Mouse (Mus musculus) regulatory T cell (primary cell): Measurements from ENCODE around the gene Pomt1.

Source experiments
- in situ Hi-C: fragments of 300-600 bp; cut with MboI, MseI; formaldehyde crosslinking; loops from one replicate; pipeline ENCODE4 v1.15.1; 2025; ENCODE audit warnings: high pct_unique_total_duplicates

Pomt1 gene

GRCm38 (mm10) chr2:32235886-32236759 lies at the start of gene Pomt1:
Pomt1 (plus strand) TSS chr2:32236590.
- in situ Hi-C loops = no loop called here

GRCm38 (mm10) chr2:32187019-32187551 lies 49.3 kb upstream of the Pomt1 start:
- in situ Hi-C loops = no loop called here

DNA sequence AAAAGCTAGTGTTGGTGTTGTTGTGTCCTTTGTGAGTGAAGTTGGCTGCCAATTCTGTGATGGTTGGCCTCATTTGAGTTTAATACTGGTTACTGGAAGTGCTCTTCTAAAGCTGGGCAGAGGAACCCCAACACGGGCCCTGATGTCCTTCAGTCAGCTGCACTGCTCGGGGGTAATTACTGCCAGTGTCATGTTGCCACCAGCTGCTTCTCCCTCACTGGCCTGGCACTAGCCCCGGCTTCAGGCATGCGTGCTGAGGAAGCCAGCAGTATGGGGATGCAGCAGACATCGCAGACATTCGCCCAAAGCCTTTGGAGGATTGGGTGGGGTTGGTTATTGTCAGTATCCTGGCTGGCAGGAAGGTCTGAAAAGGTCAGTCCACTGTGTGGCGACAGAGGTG lies 48.7 kb upstream of the Pomt1 start:
- in situ Hi-C loops = no loop called here

GRCm38 (mm10) chr2:32189060-32189681 lies 47.2 kb upstream of the Pomt1 start:
- in situ Hi-C loops = no loop called here

DNA sequence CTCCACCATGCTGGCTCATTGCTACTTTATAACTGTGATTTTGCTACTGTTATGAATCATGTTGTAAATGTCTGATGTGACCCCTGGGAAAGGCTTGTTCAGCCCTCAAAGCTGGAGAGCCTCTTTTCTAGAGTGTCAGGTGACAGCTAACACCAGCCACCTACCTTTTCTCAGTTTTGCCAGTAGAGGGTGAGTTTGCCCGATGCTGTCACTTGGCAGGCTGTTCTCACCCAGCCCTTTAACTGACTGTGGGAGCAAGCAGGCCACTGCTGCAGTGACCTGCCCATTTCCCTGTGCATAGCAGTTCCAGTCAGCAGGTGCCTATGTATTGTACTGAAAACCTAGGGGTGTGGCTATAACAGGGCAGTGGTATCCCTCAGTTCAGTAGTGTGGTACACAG lies 45.8 kb upstream of the Pomt1 start:
- in situ Hi-C loops = loop anchor here (5.0 kb wide), 1 partner anchor 58 kb away; no protein-coding TSS in a partner anchor

GRCm38 (mm10) chr2:32191872-32192507 lies 44.4 kb upstream of the Pomt1 start:
- in situ Hi-C loops = loop anchor here (5.0 kb wide), 1 partner anchor 60 kb away; no protein-coding TSS in a partner anchor

GRCm38 (mm10) chr2:32198977-32199376 lies 37.4 kb upstream of the Pomt1 start:
- in situ Hi-C loops = no loop called here

- in situ Hi-C loops = no loop called here
Measured at GRCm38 (mm10) chr2:32200033-32200432, 36.4 kb upstream of the Pomt1 start.

DNA sequence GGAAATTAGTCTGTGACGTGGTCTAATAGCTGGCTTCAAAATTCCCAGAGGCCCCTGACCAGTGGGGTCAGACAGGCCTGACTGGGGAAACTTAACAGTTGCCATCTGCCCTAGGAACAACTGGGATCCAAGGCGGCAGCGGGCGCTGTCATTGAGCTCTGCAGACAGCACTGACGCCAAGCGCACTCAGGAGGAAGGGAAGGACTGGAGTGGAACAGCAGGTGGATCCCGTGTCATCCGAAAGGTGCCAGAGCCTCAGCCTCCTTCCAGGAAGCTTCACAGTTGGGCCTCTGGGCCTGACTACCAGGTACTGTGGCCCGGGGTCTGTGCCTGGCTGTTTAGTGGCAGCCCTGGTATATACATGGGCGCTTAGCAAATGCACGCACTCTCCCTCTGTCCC lies 35.7 kb upstream of the Pomt1 start:
- in situ Hi-C loops = no loop called here

DNA sequence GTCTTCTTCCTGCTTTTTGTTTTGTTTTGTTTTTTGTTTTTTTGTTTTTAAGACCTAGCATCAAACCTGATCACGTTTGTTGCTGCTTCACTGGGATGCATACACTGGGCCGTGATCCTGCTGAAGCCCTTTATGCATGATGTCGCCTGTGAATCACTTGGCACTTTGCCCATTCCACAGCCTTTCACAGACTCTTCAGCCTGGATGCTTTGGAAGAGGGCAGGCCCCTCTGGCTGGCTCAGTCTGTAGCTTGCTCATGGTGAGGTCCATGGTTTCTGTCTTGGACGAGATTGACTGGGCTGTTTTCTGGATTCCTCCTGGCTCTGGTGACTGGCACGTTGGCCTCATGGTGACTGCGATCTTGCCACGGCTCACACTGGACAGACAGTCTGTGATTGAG lies 34.9 kb upstream of the Pomt1 start:
- in situ Hi-C loops = no loop called here

- in situ Hi-C loops = no loop called here
Measured at GRCm38 (mm10) chr2:32203853-32204252, 32.5 kb upstream of the Pomt1 start.

- in situ Hi-C loops = no loop called here
Measured at GRCm38 (mm10) chr2:32207682-32208081, 28.7 kb upstream of the Pomt1 start.

DNA sequence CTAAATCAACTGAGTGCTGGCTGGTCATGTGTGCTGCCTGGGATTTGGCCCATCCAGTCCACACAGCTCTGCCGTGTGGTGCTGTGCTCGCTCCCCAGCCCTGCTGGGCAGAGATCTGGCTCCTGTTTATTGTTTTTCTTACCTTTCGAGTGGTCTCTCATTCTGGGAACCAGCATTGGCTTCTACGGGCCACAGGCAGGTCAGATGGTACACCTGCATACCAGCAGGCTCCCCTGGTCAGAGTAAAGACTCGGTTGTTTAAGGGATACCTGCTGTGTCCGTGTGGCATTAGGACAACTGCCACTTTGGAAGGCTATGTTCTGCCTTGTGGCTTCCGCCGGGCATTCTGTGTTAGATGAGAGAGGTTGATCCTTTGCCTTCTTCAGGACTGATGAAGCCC lies 24.7 kb upstream of the Pomt1 start:
- in situ Hi-C loops = no loop called here

DNA sequence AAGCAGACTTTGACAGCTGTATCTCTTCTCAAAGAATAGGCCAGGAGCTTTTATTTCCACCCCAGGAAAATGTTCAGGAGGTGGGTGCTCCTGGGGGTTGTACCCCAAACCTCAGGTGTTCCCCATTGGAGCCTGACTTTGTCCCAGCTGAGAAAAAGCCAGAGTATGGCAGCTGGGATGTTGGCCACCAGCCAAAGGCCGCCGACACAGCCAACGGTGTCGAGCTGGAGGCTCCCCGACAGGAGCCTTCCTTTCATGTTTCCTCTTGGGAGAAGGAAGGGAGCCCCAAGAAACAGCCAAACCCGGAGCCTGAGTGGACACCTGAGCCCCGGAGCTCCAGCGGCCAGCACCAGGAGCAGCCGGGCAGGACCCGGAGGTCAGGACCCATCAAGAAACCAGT lies 23.4 kb upstream of the Pomt1 start:
- in situ Hi-C loops = no loop called here

GRCm38 (mm10) chr2:32215576-32215975 lies 20.8 kb upstream of the Pomt1 start:
- in situ Hi-C loops = no loop called here

- in situ Hi-C loops = no loop called here
Measured at GRCm38 (mm10) chr2:32216506-32216905, 19.9 kb upstream of the Pomt1 start.

GRCm38 (mm10) chr2:32217656-32218055 lies 18.7 kb upstream of the Pomt1 start:
- in situ Hi-C loops = no loop called here

- in situ Hi-C loops = no loop called here
Measured at GRCm38 (mm10) chr2:32218113-32218512, 18.3 kb upstream of the Pomt1 start.

DNA sequence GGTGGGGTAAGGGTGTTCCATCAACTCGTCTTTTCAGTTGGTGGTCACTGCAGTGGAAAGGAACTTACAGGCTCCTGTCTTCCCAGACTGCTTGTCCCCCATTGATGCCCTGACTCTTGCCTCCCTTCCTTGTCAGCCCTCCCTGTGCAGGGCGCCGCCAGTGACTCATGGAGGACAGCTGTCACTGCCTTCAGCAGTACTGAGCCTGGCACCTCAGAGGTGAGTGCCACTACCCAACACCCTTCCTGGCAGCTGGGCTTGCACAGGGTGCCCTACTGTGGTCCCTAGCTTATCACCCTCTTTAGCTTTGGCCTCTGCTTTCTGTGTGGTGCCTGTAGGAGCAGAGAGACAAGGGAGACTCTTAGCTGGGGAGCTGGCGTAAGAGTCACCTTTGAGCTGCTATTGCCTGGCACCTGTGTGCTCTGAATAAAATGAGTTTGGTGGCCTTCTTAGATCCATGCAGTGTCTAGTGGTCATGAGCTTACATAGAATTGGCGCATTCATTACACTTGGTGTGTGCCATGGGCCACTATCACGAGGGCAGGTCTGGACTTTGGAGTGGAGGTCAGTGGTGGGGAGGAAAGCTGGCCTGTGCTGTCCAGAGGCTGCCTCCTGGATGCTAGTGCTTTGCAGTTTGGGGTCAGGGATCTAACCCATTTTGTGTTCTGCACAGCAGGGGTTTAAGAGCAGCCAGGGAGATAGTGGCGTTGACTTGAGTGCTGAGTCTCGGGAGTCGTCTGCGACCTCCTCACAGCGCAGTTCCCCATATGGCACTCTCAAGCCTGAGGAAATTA lies 17.7 kb upstream of the Pomt1 start:
- in situ Hi-C loops = no loop called here

DNA sequence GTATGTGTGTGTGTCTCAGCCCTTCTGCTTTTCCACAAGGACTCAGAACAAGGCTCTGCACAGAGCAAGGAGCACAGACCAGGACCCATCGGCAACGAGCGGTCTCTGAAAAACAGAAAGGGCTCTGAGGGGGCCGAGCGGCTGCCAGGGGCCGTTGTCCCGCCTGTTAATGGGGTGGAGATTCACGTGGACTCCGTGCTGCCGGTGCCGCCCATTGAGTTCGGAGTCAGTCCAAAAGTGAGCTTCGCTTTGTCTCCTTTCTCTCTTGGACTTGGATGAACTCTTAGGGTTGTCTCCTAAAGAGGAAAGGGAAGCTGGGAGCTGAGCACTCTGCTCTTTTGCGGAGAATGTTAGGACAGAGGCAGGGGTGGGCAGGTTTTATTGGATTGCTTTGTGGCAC lies 16.9 kb upstream of the Pomt1 start:
- in situ Hi-C loops = no loop called here

- in situ Hi-C loops = no loop called here
Measured at GRCm38 (mm10) chr2:32220021-32220420, 16.4 kb upstream of the Pomt1 start.
